Mouse (Mus musculus) left cerebral cortex, adult 8-10 months (tissue): ENCODE measurements at regions not wholly inside any gene's neighbourhood (a gene's known extent, or its start where the extent isn't known, plus 50 kb on each side); places are given as distances from the start of the nearest gene placed in this dataset.

ENCODE experiments used
- DNase-seq, 2 experiments: peaks; one replicate each; pipeline ENCODE4 v3.0.0; 2022; ENCODE audit warnings: low spot score in 2 of 2

- no peak for DNase-seq
These were observed 55.0 kb upstream of the Ubr2 start for GRCm38 (mm10) chr17:47065307-47065901.

DNA sequence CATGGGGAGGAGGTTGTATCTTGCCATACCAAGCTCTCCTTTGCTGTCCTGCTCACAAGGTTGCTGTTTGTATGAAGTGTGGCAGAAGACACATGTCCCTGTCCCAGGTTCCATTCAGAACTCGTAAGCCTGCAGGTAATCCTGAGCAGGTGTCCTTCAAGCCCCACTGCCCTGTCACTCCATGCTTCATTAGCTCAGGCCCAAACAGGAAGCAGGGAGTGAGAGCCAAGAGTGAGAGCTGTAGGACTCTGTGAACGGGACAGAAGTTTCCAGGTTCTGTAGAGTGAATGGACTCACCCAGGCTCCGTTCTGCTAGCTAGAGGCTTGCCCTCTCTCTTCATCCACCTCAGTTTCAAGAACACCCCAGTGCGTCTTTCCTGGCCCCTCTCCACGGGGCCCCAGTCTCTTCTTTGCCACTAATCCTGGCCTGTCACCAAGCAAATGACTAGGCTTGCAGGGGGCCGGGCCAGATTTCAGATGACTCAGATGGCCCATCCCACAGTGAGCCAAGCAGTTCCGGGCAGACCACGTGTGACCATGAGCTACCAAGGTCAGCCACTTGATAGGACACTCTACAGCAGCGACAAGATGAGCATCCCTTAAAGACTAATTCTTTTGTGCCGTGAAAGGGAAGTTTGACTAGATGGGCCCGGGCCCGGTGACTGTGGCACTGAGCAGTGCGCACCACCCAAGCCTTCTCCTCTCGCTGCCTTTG, 54.4 kb upstream of the Ubr2 start:
- DNase-seq = no peak

DNA sequence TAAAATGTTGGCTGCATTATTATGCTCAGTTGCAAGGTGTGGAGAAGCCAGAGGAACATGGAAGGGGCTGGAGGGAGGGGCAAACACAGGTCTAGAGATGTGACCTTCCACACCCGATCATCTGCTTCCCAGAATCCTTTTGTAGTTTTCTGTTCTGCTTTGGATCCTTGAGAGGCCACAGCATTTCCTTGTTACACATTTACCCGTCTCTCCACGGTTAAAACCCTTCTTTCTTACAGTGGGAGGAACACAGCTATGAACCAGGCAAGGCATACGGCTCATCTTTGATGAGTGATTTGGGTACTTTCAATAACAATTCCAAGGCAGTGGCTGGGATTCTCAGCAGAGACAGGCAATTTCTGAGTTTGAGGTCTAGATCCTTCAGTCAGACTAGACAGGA, 53.6 kb upstream of the Ubr2 start:
- no peak for DNase-seq

GRCm38 (mm10) chr17:47061031-47061620, 50.8 kb upstream of the Ubr2 start:
- no peak for DNase-seq
